Mouse (Mus musculus): Measurements from ENCODE around the gene 2510009E07Rik.
"Not testable (repeated sequence)": the region's sequence is repeated elsewhere in the genome, so short reads cannot be mapped to it uniquely, and the experiment has no call there.

The 2510009E07Rik gene

DNA sequence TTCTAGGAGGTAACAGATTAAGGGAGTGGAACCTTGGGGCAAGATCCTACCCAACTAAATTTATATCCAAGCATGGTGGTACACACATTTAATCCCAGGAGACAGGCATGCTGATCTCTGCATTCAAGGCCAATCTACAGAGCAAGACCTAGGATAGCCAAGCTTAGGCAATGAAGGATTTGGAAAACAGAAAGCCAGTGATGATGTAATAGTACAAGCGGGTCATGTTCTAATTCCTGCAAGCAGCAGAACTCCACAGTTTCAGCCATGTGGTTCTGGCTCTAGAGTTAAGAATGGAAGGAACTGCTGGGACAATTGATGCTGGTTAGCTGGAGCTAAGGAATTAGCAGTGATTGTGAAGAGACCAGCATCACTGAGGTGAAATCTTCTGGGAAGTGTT, 20.8 kb downstream of the 2510009E07Rik start:
- not testable (repeated sequence) for DNase-seq (ENCODE audit: low spot score)

- DNase-seq (ENCODE audit: low spot score), result not testable (repeated sequence)
Observed at GRCm38 (mm10) chr16:21673046-21673445, 21.4 kb downstream of the 2510009E07Rik start.

DNA sequence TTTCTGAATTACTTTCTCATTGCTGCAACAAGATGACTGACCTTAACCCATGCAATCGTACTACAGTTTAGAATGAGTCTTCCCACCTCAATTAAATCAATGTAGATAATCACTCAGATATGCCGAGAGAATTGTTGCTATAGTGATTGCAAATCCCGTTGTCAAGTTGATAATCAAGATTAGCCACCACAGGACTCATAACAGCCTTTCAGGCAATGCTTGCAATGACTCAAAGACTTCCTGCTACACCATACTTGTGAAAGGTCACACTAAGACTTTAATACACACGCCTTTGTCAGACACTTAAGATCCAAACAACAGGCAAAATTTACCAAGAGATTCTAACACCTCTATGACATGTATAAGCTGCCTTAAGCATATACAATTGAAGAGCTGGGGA, 22.6 kb downstream of the 2510009E07Rik start:
- no peak for DNase-seq (ENCODE audit: low spot score)

DNA sequence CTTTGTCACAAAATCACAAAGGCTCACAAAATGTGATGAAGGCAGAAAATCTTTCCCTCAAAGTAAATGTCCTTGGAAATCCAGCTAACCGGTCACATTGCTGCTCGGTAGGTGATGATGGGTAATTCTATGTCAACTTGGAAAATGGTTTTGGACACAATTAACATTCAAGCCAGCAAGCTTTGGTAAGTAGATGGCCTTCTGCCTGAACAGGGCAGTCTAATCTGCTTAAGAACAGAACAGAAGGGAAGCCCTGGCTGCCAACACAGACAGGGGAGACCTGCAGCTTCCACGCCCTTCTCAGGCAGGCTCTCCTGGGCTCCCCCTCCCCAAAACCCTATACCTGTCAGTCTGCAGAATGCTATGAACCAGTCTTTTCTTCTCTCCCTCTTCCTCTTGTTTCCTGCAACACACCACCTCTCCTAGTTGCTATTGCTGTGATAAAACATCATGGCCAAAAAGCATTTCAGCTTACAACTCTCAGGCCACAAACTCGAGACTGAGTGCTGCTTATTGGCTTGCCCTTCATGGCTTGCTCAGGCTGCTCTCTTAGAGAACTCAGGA, 29.0 kb downstream of the 2510009E07Rik start:
- DNase-seq (ENCODE audit: low spot score), result no peak

DNA sequence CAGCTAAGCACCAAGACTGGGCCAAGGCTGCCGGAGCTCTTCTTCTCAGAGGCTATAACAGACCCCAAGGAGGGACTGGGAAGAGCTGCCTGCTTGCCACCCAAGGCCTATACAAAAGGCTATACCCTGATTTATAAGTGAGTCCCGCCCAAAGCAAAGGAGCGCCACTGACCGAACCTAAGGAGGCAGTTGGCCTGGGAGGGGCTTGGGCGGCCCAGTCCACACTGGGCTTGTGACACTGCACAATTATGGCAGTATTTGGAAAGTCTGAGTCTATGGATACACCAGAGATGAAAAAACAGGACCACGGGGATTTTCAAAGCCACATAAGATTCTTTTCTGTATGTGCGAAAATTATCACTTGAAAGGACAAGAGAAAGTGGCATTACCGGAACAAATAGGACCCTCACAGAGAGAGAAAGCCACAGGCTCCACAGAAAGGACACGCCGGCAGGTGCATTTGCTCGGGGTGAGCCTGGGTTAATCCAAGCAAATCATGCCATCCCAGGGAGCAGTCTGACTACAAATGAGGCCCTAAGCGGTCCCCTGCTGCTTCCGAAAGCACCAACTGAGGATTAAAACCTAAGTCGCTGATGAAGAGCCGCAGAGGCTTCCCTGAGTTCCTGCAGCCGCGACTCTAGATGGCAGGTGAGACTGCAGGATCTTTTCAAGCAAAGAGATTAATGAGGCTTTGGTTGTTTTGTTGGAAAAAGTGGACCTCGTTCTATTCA, 29.7 kb downstream of the 2510009E07Rik start:
- DNase-seq (ENCODE audit: low spot score), result no peak

DNA sequence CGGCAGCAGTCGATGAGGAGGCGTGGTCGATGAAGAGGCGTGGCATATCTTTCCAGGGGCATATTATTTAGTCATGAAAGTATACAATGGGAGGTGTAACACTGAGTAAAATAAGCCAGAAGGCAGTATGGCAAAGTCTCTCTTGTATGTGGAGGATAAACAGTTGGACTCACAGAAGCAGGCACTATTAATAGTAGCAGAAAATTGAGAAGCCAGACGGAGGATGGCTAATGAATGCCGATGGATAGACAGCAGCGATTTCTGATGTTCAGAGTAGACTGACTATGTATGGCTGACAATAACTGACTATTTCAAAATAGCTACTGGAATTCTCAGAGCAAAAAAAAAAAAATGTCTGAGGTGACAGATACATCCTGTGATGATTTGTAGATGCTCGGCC, 38.5 kb downstream of the 2510009E07Rik start:
- DNase-seq (ENCODE audit: low spot score), result no peak

DNA sequence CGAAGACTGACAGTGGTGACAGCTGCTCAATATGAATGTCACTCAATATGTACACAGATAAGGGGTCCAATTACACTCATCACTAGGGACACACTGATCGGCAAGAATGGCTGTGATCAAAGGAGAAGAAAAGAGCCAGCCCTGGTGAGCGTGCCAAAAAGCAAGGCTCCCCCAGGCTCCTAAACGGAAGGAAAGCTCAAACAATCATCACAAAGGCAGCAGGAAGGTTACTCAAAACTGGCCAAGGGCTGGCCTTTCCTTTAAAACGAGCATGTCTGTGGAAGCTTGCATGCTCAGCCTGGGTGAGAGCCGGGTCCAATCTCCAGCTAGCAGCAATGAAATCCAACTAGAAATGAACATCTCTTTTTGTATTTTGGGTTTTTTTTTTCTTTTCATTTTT, 39.2 kb downstream of the 2510009E07Rik start:
- no peak for DNase-seq (ENCODE audit: low spot score)

DNA sequence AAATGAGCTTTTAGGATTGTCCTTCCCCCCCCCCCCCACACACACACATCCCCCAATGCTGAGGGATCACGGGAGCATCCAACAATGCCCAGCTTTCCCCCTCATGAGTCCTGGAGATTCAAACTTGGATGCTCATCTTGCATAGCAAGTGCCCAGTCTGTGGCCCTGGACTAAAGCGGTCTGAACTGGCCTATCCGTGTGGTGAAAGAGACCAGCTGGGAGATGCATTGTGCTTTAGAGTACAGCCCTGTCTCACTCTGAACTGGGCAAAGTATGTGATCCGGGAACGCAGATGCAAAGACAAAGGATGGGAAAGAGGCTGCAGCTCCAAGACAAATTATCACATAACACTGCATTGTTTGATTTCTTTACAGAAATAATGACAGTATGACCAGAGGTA, 40.1 kb downstream of the 2510009E07Rik start:
- no peak for DNase-seq (ENCODE audit: low spot score)

- DNase-seq (ENCODE audit: low spot score), result no peak
Observed at GRCm38 (mm10) chr16:21653151-21653550, 41.3 kb downstream of the 2510009E07Rik start.

GRCm38 (mm10) chr16:21651161-21651560, 43.3 kb downstream of the 2510009E07Rik start:
- no peak for DNase-seq (ENCODE audit: low spot score)

- no peak for DNase-seq (ENCODE audit: low spot score)
Observed at GRCm38 (mm10) chr16:21650289-21650688, 44.2 kb downstream of the 2510009E07Rik start.

- DNase-seq (ENCODE audit: low spot score), result no peak
Observed at GRCm38 (mm10) chr16:21648800-21649199, 45.7 kb downstream of the 2510009E07Rik start.

- no peak for DNase-seq (ENCODE audit: low spot score)
Observed at GRCm38 (mm10) chr16:21646496-21646895, 48.0 kb downstream of the 2510009E07Rik start.

DNA sequence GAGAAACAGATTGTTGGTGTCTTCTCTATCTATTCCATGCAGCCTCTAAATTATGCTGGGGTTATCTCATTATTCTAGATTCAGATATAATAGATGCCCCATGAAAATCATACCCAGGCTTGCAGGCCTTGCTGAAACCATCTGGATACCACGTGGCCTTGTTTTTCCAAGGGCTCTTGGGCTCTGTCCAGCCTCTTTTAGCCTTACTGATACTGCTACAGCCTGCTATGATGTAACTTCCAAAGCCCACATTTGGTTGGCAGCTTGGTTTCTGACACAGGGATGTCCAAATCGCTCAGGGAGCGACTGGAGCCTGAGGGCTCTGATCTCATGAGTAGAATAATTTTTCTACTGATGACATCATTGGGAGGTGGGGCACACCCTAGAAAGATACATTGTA, 48.5 kb downstream of the 2510009E07Rik start:
- DNase-seq (ENCODE audit: low spot score), result no peak

- DNase-seq (ENCODE audit: low spot score), result no peak
Observed at GRCm38 (mm10) chr16:21644574-21644973, 49.9 kb downstream of the 2510009E07Rik start.

DNA sequence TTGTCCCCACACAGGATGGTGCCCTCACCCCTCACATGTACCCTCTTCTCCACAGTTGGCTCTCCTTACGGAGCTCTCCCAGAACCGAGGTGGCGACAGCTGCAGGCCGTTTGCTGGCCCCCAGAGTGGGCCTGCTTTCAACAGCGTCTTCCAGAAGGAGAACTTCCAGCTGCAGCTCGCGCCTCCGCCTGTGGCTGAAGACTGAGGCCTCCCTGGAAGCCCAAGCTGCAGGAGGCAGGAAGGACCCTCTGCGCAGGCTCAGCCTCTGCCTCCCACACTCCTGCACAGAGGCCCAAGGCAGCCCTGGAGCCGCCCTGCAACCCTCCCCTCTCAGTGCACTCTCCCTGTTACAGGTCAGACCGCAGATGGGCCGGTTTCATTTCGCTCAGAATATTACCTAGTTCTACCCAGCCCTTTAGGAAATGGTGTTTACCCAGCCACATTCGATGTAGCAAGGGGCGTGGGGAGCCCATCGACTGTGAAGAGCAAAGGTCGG, 50.4 kb downstream of the 2510009E07Rik start:
- peak; percentile 52 for DNase-seq (ENCODE audit: low spot score)

- no peak for DNase-seq (ENCODE audit: low spot score)
Observed at GRCm38 (mm10) chr16:21643621-21644041, 50.8 kb downstream of the 2510009E07Rik start.

GRCm38 (mm10) chr16:21642906-21643305, 51.6 kb downstream of the 2510009E07Rik start:
- DNase-seq (ENCODE audit: low spot score), result no peak

GRCm38 (mm10) chr16:21641944-21642343, 52.5 kb downstream of the 2510009E07Rik start:
- no peak for DNase-seq (ENCODE audit: low spot score)

DNA sequence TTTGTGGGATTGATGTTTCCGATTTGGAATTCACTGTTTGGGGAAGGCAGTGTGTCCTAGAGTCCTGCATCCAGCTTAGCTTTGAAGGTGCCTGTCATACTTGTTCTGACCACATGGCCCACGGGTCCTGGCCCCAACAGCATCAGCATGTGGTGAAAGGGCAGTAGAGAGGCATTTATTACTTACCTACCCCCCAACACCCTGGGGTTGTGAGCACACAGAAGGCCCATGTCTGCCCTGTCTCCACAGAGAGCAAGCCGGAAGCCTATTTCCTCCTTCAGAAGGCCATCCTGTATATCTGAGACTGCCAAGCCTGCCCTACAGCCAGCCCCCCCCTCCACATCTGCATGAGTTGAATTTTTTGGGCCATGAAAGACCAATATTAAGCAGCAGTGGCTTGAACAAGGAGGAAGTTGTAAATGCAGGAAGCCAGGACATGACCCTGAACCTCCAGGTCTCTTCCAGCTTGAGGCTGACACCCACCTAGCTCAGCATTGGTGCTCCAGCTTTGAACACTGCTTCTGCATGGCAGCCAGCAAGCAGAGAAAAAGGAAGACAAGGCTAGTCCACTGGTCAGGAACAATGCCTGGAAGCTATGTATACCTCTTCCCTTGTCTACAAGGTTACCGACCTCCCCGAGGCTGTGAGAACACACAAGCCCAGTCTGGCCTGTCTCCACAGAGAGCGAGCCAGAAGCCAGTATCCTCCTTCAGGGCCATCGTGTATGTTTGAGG, 53.5 kb downstream of the 2510009E07Rik start:
- DNase-seq (ENCODE audit: low spot score), result no peak

DNA sequence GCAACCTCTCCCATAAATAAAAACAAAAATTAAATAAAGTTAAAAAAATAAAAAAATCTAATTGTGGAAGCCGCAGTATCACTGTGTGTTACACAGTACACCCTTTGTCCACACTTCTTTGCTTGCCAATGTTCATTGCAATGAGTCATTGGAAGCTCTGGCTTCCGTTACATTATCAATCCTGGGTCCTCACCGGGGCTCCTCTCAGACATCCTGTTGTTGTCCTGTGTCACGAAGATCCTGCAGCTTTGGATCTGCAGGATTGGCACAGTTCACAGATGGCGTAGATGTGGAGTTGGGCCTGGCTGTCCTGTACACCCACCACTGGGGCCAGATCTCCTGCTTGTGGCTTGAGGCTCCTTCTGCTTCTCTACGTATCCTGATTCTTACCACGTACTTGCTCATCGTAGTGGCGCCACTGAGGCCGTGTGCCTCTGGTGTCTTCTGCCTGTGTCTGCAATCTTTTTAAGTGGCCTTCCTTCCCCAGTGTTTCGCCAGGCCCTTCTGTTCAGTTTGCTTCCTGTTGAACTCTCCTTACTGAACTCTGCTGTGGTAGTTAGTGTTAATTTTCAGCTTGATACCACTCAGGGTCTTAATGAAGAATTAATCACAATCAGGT, 57.2 kb downstream of the 2510009E07Rik start:
- no peak for DNase-seq (ENCODE audit: low spot score)

GRCm38 (mm10) chr16:21636156-21636853, 58.2 kb downstream of the 2510009E07Rik start:
- DNase-seq (ENCODE audit: low spot score), result no peak

Measured in ovary, postnatal 10 days (tissue).